Mouse (Mus musculus) B cell, adult 62 days (primary cell): ENCODE results near the gene Olfr17. TPM values are rescaled to one million over a fixed set of nuclear protein-coding genes. Genes with fewer than 3 reads are reported as not detected.

Experiments used
- total RNA-seq: library from RNA; stranded (reverse); gene quantifications from 4 replicates; pipeline ENCODE4 v1.2.4, GENCODE M21; 2023

The Olfr17 gene
- not detected in 4 replicates for total RNA-seq

DNA sequence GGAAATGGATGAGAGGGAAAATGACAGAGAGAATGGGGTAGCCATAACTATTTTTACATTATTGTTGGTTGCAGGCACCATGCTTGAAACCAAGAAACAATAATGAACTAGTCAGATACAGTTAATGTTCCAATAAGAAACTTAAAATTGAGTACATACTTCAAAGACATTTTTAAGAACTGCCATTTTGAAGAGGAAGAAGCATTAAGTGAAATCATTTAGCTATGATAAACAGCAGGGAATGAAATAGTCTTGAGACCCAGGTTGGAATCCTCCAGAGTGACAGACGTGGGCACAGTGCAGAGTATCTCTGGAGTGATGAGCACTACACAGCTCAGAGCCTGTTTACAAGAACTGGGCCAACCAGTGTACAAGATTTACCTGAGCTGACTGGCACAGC, at the start of gene Olfr17:
TSS of gene Olfr17 (plus strand) at position 301 of the 400 bp plus-strand sequence.

DNA sequence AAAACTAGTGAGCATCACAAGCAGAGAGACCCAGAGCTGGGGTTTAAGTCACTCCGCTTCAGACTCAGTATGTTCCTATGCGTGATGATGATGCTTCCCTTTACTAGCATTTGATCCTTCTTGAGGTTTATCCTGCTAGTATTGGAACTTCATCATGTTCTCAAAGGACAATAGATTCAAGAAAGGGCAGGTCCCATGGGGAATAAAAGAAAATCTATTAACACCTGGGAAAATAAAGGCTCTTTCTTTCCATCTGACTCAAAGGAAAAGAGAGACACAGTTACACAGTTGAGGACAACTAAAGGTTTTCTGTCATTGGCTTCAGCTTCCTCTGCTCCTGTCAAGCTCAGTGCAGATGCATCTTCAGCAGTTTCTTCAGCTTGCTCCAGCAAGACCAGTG, 22.3 kb upstream of the Olfr17 start, which contains the start of gene Olfr714:
TSS of gene Olfr714 (plus strand) at position 301 of the 400 bp plus-strand sequence.

DNA sequence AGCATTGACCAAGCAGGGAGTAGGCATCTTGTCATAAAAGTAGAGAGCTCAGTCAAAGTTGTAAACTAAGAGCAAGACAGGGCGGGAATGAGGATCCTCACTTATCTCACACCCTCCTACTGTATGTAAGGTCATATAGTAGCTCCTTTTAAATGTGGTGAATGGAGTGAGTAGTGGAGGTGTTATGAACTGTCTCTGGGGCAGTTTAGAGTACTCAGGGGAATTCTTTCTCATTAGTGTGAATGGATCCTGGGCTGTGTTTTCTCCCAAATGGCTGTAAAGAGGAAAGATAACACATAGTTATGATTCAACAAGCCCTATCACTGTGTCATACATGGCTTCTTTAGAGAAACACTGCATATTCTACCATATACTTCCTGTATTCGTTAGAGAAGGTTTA, 17.2 kb downstream of the Olfr17 start, which contains the start of gene Olfr715b:
TSS of gene Olfr715b (minus strand) at position 101 of the 400 bp plus-strand sequence.

DNA sequence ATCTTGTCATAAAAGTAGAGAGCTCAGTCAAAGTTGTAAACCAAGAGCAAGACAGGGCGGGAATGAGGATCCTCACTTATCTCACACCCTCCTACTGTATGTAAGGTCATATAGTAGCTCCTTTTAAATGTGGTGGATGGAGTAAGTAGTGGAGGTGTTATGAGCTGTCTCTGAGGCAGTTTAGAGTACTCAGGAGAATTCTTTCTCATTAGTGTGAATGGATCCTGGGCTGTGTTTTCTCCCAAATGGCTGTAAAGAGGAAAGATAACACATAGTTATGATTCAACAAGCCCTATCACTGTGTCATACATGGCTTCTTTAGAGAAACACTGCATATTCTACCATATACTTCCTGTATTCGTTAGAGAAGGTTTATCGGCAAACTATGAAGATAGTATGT, 38.0 kb downstream of the Olfr17 start, which contains the start of gene Olfr715:
TSS of gene Olfr715 (minus strand) at position 101 of the 400 bp plus-strand sequence.

DNA sequence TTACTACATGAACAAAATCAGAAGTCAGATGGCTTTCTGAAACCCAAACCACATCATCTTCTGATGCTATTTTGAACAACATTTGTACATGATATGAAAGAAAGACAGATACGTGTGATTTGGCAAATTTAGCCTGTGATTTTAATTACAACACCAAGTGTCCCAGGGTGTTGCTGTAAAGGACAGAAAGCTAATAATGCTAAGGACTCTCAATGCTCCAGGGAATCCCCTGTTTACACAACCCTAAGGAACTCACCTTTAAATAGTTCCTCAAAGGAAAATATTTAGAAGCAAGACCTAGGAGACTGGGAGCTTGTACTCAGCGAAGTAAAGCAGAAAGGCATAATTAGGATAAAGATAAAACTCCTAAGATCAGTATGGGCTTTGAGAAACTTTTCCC, 45.0 kb downstream of the Olfr17 start, which contains the start of gene Olfr716:
TSS of gene Olfr716 (plus strand) at position 301 of the 400 bp plus-strand sequence.

Other genes with a start within 250 kb of the Olfr17 start
- gene Olfr703, start 249.9 kb upstream of the Olfr17 start, total RNA-seq = not detected in 4 replicates
- not detected in 4 replicates for gene Olfr704, start 230.0 kb upstream of the Olfr17 start, total RNA-seq
- gene Olfr705, start 216.3 kb upstream of the Olfr17 start, total RNA-seq = not detected in 4 replicates
- not detected in 4 replicates for gene Olfr706, start 205.1 kb upstream of the Olfr17 start, total RNA-seq
- gene Olfr707, start 192.0 kb upstream of the Olfr17 start, total RNA-seq = not detected in 4 replicates
- not detected in 4 replicates for gene Olfr1532-ps1, start 185.2 kb upstream of the Olfr17 start, total RNA-seq
- gene Olfr709-ps1, start 161.0 kb upstream of the Olfr17 start, total RNA-seq = not detected in 4 replicates
- gene Olfr710, start 144.9 kb upstream of the Olfr17 start, total RNA-seq = not detected in 4 replicates
- gene Olfr6, start 129.3 kb upstream of the Olfr17 start, total RNA-seq = not detected in 4 replicates
- gene Olfr711, start 117.8 kb upstream of the Olfr17 start, total RNA-seq = not detected in 4 replicates
- gene Olfr2, start 87.1 kb upstream of the Olfr17 start, total RNA-seq = 0.09 TPM in 1 of 4 replicates, not detected in the others
- not detected in 4 replicates for gene Olfr713, start 62.0 kb upstream of the Olfr17 start, total RNA-seq
- gene Olfr714, start 22.2 kb upstream of the Olfr17 start, total RNA-seq = not detected in 4 replicates
- gene Olfr715b, start 17.1 kb downstream of the Olfr17 start, total RNA-seq = not detected in 4 replicates
- gene Olfr715, start 37.9 kb downstream of the Olfr17 start, total RNA-seq = not detected in 4 replicates
- not detected in 4 replicates for gene Olfr716, start 45.1 kb downstream of the Olfr17 start, total RNA-seq
- gene Nlrp14, start 73.8 kb downstream of the Olfr17 start, total RNA-seq = not detected in 4 replicates
- gene Rbmxl2, start 116.2 kb downstream of the Olfr17 start, total RNA-seq = not detected in 4 replicates